Mouse (Mus musculus): ENCODE measurements around the gene Zfp704.
A peak's percentile ranks its signal among the peaks of the same experiment; 100 is the strongest.

The Zfp704 gene

DNA sequence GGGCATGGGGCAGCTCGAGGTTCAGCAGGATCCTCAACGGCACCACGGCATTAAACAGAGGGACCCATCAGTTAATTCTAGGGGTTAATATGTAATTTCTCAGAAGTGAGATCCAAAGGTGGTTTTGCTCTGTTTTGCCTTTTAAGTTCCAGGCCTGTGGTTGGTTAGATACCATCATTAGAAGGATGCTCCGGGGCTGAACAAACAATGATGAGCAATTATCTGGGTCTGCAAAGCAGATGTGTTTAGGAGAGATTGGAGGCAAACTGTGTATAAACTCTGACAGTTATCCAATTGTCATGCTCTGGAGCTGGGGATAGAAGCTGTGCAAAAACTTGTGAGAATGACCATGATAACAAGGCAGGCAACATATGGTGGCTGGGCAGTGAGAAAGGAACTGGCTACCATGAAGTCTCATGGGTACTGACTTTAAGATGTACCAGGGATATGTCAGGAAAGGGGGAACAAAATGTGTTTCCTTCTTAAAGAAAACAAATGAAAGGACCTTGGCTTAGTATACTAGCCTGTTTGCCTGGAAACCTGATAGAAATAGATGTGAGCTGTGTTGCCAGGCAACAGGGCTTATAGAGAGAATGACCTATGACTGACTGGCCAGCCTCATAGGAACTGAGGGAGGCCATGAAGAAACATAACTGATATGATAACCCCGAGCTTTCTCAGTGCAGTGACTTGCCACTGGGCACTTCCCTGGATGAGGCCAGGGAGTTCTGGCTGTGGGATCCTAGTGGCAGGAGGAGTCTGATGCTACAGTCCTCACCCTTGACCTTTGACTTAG is 206.4 kb downstream of the Zfp704 start:
- DNase-seq = no peak

DNA sequence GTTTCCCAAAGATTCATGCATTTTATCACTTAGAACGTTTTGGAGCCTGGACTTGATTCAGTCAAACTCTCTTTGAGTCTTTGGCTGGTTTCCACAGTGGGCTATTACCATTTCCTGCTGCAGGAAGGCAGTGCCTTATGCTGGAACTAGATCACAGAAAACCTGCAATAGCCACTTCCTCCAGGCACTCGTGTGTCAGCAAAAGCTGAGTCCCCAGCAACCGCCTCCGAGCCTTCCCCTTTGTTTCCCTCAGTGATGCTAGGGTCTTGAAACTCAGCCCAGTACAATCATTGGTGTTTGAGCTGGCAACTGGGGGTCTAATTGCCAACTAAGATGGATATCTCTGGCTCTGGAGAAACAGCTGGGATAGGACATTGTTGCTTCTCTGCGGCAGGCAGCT is 207.0 kb downstream of the Zfp704 start:
- DNase-seq = peak; percentile 79

DNA sequence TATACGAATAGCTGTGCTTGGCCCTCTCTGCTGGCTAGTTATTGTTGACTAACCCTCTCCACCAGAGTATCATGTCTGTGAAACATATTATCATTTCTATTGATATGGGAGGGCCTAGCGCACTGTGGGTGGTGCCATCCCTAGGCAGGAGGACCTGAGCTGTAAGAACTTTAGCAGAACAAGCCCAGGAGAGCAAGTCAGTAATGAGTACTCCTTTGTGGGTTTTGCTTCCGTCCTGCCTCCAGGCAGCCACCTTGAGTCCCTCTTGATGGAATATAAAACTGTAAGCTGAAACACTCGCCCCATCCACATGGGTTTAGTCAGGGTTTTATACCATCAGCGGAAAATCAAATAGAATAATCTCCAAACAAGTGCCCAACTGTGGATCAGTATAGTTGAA is 207.5 kb downstream of the Zfp704 start:
- DNase-seq = peak; percentile 36

- peak; percentile 28 for DNase-seq
Observed at GRCm38 (mm10) chr3:9401685-9402084, 208.2 kb downstream of the Zfp704 start.

DNA sequence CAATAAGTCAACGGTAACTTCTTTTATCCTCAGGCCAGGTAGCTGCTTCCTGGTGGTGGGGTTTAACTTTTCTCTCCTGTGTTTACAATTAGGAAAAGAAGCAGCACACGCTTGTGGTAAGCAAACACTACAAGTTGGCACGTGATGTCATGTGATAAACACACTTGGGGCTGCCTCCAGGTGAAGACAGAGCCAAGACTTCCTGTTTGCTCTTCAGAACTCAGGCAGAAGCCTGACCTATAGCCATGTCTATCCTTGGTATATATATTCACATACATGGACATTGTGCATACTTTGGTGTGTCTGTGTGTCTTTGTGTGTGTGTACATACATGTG is 209.0 kb downstream of the Zfp704 start:
- peak; percentile 47 for DNase-seq

DNA sequence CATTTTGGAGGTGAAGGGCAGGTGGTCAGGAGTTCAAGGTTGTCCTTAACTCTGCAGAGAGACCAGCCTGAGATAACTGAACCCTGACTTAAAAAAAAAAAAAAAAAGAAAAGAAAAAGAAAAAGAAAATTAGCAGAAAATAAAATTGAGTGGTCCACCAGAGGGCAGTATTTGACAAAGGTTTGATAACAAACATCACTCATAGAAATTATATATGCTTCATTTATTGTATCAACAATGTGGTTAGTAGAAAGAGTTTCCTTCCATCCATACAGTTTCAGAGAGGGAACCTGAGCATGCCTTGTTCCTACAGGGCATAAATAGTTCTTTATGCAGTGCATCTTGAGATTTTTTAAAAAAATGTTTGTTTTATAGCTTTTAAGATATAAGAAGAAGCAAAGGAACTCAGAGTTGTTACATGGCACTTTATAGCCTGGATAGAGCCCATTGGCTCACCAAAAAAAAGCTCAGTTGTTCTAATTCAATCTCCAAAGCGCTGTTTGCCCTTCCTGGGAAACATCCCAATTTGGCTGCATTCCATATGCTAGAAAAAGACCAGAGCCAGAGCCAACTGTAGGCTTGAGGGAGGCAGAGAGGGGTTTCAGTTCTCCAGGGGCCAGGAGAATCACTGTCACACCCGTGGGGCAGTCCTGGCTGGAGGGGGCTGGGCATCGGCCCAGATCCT is 209.5 kb downstream of the Zfp704 start:
- DNase-seq = peak; percentile 64

DNA sequence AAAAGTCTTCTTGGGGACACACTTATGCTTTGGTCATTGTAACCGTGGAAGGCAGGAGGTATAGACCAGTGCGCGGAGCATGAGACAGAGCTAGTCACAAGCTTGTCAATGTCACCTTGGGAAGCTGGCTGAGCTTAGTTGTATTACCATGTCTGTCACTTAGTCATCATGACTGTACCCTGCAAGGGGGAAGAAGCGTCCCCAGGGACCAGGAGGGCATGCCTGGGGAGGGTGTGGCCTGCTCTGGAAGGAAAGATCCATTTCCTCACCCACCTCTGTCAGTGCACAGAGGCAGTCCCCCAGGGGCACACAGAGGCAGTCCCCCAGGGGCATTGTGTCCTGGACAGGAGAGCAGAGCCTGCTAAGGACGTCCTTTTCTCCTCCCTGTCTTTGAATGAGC is 211.6 kb downstream of the Zfp704 start:
- DNase-seq = no peak

Measured in thymus, postnatal 14 days (tissue).